Mouse (Mus musculus) MEL (cell line): ENCODE results near the gene Vars. TPM values are rescaled to one million over a fixed set of nuclear protein-coding genes. Genes with fewer than 3 reads are reported as not detected.

ENCODE experiments used
- DNase-seq: peaks from one replicate; pipeline ENCODE4 v3.0.0; 2011; ENCODE audit warnings: low read depth, low spot score
- H3K27ac ChIP-seq: 2 replicates; pipeline ENCODE4 v1.5.1; 2012; ENCODE audit warnings: low read depth, mild to moderate bottlenecking, control low read depth, low read length, moderate library complexity; ENCODE audit not compliant: control insufficient read depth
- H3K27me3 ChIP-seq, 2 experiments: fragments of 150-350 bp in 1 of 2; sonication (generic) in 1 of 2; 2 replicates each; pipeline ENCODE4 v1.6.1; 2012; ENCODE audit warnings: low read length in 2 of 2, mild to moderate bottlenecking in 2 of 2, improper control_type of control experiment in 1 of 2, moderate library complexity in 1 of 2; ENCODE audit not compliant: insufficient read depth in 2 of 2, control insufficient read depth in 1 of 2
- H3K36me3 ChIP-seq, 2 experiments: 2 replicates each; pipeline ENCODE4 v1.6.1; 2012 to 2014; ENCODE audit warnings: low read length in 2 of 2, improper control_type of control experiment in 1 of 2, inconsistent platforms in 1 of 2, mild to moderate bottlenecking in 1 of 2; ENCODE audit not compliant: insufficient read depth in 2 of 2, control insufficient read depth in 1 of 2
- H3K4me1 ChIP-seq, 2 experiments: fragments of 150-350 bp in 1 of 2; sonication (generic) in 1 of 2; 2 replicates each; pipeline ENCODE4 v1.6.1; 2012; ENCODE audit warnings: low read length in 2 of 2, improper control_type of control experiment in 1 of 2, mild to moderate bottlenecking in 1 of 2; ENCODE audit not compliant: insufficient read depth in 2 of 2, control insufficient read depth in 1 of 2
- H3K4me3 ChIP-seq, 2 experiments: fragments of 150-350 bp in 1 of 2; sonication (generic) in 1 of 2; 2 replicates each; pipeline ENCODE4 v1.5.1; 2012; ENCODE audit warnings: low read depth in 2 of 2, low read length in 2 of 2, mild to moderate bottlenecking in 2 of 2, moderate library complexity in 2 of 2, control low read depth in 1 of 2, improper control_type of control experiment in 1 of 2; ENCODE audit not compliant: control insufficient read depth in 1 of 2, insufficient read depth in 1 of 2
- H3K79me2 ChIP-seq: 2 replicates; pipeline ENCODE4 v1.6.1; 2012; ENCODE audit warnings: mild to moderate bottlenecking, low read length, moderate library complexity; ENCODE audit not compliant: control insufficient read depth, poor library complexity, insufficient read depth
- H3K9ac ChIP-seq: 2 replicates; pipeline ENCODE4 v1.6.1; 2012; ENCODE audit warnings: low read depth, mild to moderate bottlenecking, control low read depth, low read length, moderate library complexity; ENCODE audit not compliant: control insufficient read depth, poor library complexity, severe bottlenecking
- H3K9me3 ChIP-seq: fragments of 150-350 bp; sonication (generic); replicated peaks from 2 replicates; pipeline ENCODE4 v1.6.1; 2012; ENCODE audit warnings: mild to moderate bottlenecking, low read length, improper control_type of control experiment, moderate library complexity; ENCODE audit not compliant: insufficient read depth
- CHD1 ChIP-seq: IDR thresholded peaks from 2 replicates; pipeline ENCODE4 v1.6.1; 2012; ENCODE audit warnings: low read depth, mild to moderate bottlenecking, inconsistent platforms, low read length, improper control_type of control experiment
- CTCF ChIP-seq, 3 experiments: IDR thresholded peaks in 2 of 3; conservative IDR thresholded peaks in 1 of 3; 2 replicates each; pipeline ENCODE4 v1.5.1; 2011 to 2012; ENCODE audit warnings: low read length in 3 of 3, low read depth in 2 of 3, mild to moderate bottlenecking in 2 of 3, improper control_type of control experiment in 1 of 3, inconsistent platforms in 1 of 3, mixed read lengths in 1 of 3, moderate library complexity in 1 of 3; ENCODE audit not compliant: control insufficient read depth in 1 of 3, insufficient read depth in 1 of 3, poor library complexity in 1 of 3, severe bottlenecking in 1 of 3
- ELF1 ChIP-seq: IDR thresholded peaks from 2 replicates; pipeline ENCODE4 v1.6.1; 2014; ENCODE audit warnings: low read depth, mild to moderate bottlenecking, inconsistent platforms, low read length, improper control_type of control experiment, moderate library complexity
- EP300 ChIP-seq, 2 experiments: IDR thresholded peaks; 2 replicates each; pipeline ENCODE4 v1.6.1; 2011; ENCODE audit warnings: improper control_type of control experiment in 2 of 2, low read length in 2 of 2, low read depth in 1 of 2, mild to moderate bottlenecking in 1 of 2
- ETS1 ChIP-seq: IDR thresholded peaks from 2 replicates; pipeline ENCODE4 v1.6.1; 2012; ENCODE audit warnings: low read depth, mild to moderate bottlenecking, inconsistent platforms, low read length, improper control_type of control experiment, moderate library complexity
- GATA1 ChIP-seq: IDR thresholded peaks from 2 replicates; pipeline ENCODE4 v1.6.1; 2011; ENCODE audit warnings: low read depth, low read length, improper control_type of control experiment
- HCFC1 ChIP-seq: IDR thresholded peaks from 2 replicates; pipeline ENCODE4 v1.6.1; 2012; ENCODE audit warnings: low read depth, mild to moderate bottlenecking, inconsistent platforms, low read length, improper control_type of control experiment, moderate library complexity
- JUND ChIP-seq: IDR thresholded peaks from 2 replicates; pipeline ENCODE4 v1.6.1; 2011; ENCODE audit warnings: low read depth, mild to moderate bottlenecking, improper control_type of control experiment, low read length
- KAT2A ChIP-seq: conservative IDR thresholded peaks from 2 replicates; pipeline ENCODE4 v1.6.1; 2012; ENCODE audit warnings: low read depth, low read length, improper control_type of control experiment, inconsistent platforms
- MAFK ChIP-seq: IDR thresholded peaks from 2 replicates; pipeline ENCODE4 v1.6.1; 2011; ENCODE audit warnings: low read depth, mild to moderate bottlenecking, low read length, improper control_type of control experiment, borderline replicate concordance
- MAX ChIP-seq: IDR thresholded peaks from 2 replicates; pipeline ENCODE4 v1.6.1; 2011; ENCODE audit warnings: low read length, improper control_type of control experiment
- MAZ ChIP-seq: IDR thresholded peaks from 2 replicates; pipeline ENCODE4 v1.6.1; 2012; ENCODE audit warnings: low read depth, mild to moderate bottlenecking, inconsistent platforms, low read length, improper control_type of control experiment
- MEF2A ChIP-seq: IDR thresholded peaks from 2 replicates; pipeline ENCODE4 v1.6.1; 2014; ENCODE audit warnings: low read depth, mild to moderate bottlenecking, inconsistent platforms, low read length, improper control_type of control experiment; ENCODE audit not compliant: poor library complexity, insufficient replicate concordance, severe bottlenecking; ENCODE audit errors: extremely low read depth
- MXI1 ChIP-seq: IDR thresholded peaks from 2 replicates; pipeline ENCODE4 v1.6.1; 2011; ENCODE audit warnings: mild to moderate bottlenecking, low read depth, low read length, improper control_type of control experiment
- MYB ChIP-seq: IDR thresholded peaks from 2 replicates; pipeline ENCODE4 v1.6.1; 2011; ENCODE audit warnings: mild to moderate bottlenecking, low read depth, low read length, improper control_type of control experiment
- MYC ChIP-seq: IDR thresholded peaks from 2 replicates; pipeline ENCODE4 v1.6.1; 2011; ENCODE audit warnings: low read depth, mild to moderate bottlenecking, low read length, improper control_type of control experiment, moderate library complexity
- NELFE ChIP-seq: IDR thresholded peaks from 2 replicates; pipeline ENCODE4 v1.6.1; 2011; ENCODE audit warnings: low read depth, low read length, improper control_type of control experiment
- POLR2A ChIP-seq, 2 experiments: IDR thresholded peaks; 2 replicates each; pipeline ENCODE4 v1.6.1; 2011 to 2012; ENCODE audit warnings: low read length in 2 of 2, mild to moderate bottlenecking in 2 of 2, control low read depth in 1 of 2, improper control_type of control experiment in 1 of 2, low read depth in 1 of 2, moderate library complexity in 1 of 2; ENCODE audit not compliant: control insufficient read depth in 1 of 2, insufficient read depth in 1 of 2, poor library complexity in 1 of 2
- POLR2AphosphoS2 ChIP-seq: IDR thresholded peaks from 2 replicates; pipeline ENCODE4 v1.6.1; 2011; ENCODE audit warnings: low read length, improper control_type of control experiment
- RAD21 ChIP-seq: IDR thresholded peaks from 2 replicates; pipeline ENCODE4 v1.6.1; 2011; ENCODE audit warnings: mild to moderate bottlenecking, low read depth, low read length, improper control_type of control experiment
- RCOR1 ChIP-seq: IDR thresholded peaks from 2 replicates; pipeline ENCODE4 v1.6.1; 2012; ENCODE audit warnings: low read depth, mild to moderate bottlenecking, inconsistent platforms, low read length, improper control_type of control experiment
- SIN3A ChIP-seq: IDR thresholded peaks from 2 replicates; pipeline ENCODE4 v1.6.1; 2012; ENCODE audit warnings: low read length, improper control_type of control experiment, inconsistent platforms
- SMC3 ChIP-seq: IDR thresholded peaks from 2 replicates; pipeline ENCODE4 v1.6.1; 2011; ENCODE audit warnings: low read depth, low read length, improper control_type of control experiment
- TBP ChIP-seq: IDR thresholded peaks from 2 replicates; pipeline ENCODE4 v1.8.0; 2011; ENCODE audit warnings: low read depth, low read length, improper control_type of control experiment
- TCF12 ChIP-seq: IDR thresholded peaks from 2 replicates; pipeline ENCODE4 v1.6.1; 2014; ENCODE audit warnings: low read depth, mild to moderate bottlenecking, inconsistent platforms, low read length, improper control_type of control experiment, moderate library complexity
- USF1 ChIP-seq: IDR thresholded peaks from 2 replicates; pipeline ENCODE4 v1.6.1; 2014; ENCODE audit warnings: low read depth, mild to moderate bottlenecking, inconsistent platforms, low read length, improper control_type of control experiment, moderate library complexity
- ZMIZ1 ChIP-seq: IDR thresholded peaks from 2 replicates; pipeline ENCODE4 v1.6.1; 2012; ENCODE audit warnings: low read depth, mild to moderate bottlenecking, inconsistent platforms, low read length, improper control_type of control experiment, moderate library complexity
- ZNF384 ChIP-seq: IDR thresholded peaks from 2 replicates; pipeline ENCODE4 v1.6.1; 2012; ENCODE audit warnings: low read depth, mild to moderate bottlenecking, inconsistent platforms, low read length, improper control_type of control experiment
- polyA plus RNA-seq, 2 experiments: library from polyadenylated mRNA; stranded (reverse) in 1 of 2; unstranded in 1 of 2; fragments of >175 nt in 1 of 2; fragments of >200 nt in 1 of 2; gene quantifications; 2 replicates each; pipeline versions ENCODE4 v1.2.1 to v1.2.4; 2012; ENCODE audit warnings: low replicate concordance in 2 of 2, low read depth in 1 of 2; ENCODE audit not compliant: insufficient read length in 2 of 2, insufficient read depth in 1 of 2, missing spikeins in 1 of 2
- total RNA-seq: library from RNA; depleted of rRNA; stranded (reverse); fragments of 300-350 nt; gene quantifications from 2 replicates; pipeline ENCODE4 v1.2.3, GENCODE M21; 2012

Vars gene
- total and polyA plus RNA-seq, 3 experiments = 149 to 251 TPM; not detected in 1

- TF ChIP-seq CTCF (IDR thresholded peaks at IDR 0.05 in 2 of 3, conservative IDR thresholded peaks at IDR 0.05 in 1 of 3; ENCODE audit: control insufficient read depth in 1 of 3, insufficient read depth in 1 of 3, low read depth in 2 of 3, low read length in 3 of 3, poor library complexity in 1 of 3, severe bottlenecking in 1 of 3) = no peak
- 0 out of 2 replicates have a peak, but pooled peaks have one; percentile 45 for TF ChIP-seq ELF1
- no peak for TF ChIP-seq POLR2AphosphoS2
- TF ChIP-seq HCFC1 = 0 out of 2 replicates have a peak, but pooled peaks have one; percentile 44
- TF ChIP-seq SMC3 = no peak
- TF ChIP-seq MAZ = peak; percentile 95
- TF ChIP-seq KAT2A = no peak
- peak; percentile 39; the same call in 1 of the 2 replicates for TF ChIP-seq ZNF384
- peak; percentile 55; the same call in 1 of the 2 replicates for TF ChIP-seq MYC
- TF ChIP-seq JUND = no peak; the same call in 1 of the 2 replicates
- TF ChIP-seq MXI1 = peak; percentile 46
- no peak for TF ChIP-seq MAX
- peak; percentile 80 for TF ChIP-seq TCF12
- TF ChIP-seq NELFE = peak; percentile 74
- TF ChIP-seq ETS1 = peak; percentile 90
- TF ChIP-seq ZMIZ1 = peak; percentile 89
- peak; percentile 82 for TF ChIP-seq TBP
- peak; percentile 36; the same call in 1 of the 2 replicates for TF ChIP-seq GATA1
- TF ChIP-seq CHD1 = peak; percentile 96; the same call in 1 of the 2 replicates
- peak in 1 of 2 experiments; percentile 72; a peak in 2 of 4 replicates for TF ChIP-seq POLR2A (IDR thresholded peaks at IDR 0.05; ENCODE audit: control insufficient read depth in 1 of 2, insufficient read depth in 1 of 2, low read depth in 1 of 2, low read length in 2 of 2, poor library complexity in 1 of 2)
- 0 out of 2 replicates have a peak, but pooled peaks have one; percentile 37 for TF ChIP-seq MAFK
- peak; percentile 58; the same call in 1 of the 2 replicates for TF ChIP-seq MYB
- TF ChIP-seq MEF2A = no peak
- no peak for TF ChIP-seq RAD21
- peak; percentile 57 for TF ChIP-seq RCOR1
- peak; percentile 66 to 86; a peak in 3 of 4 replicates for TF ChIP-seq EP300 (IDR thresholded peaks at IDR 0.05; ENCODE audit: low read depth in 1 of 2, low read length in 2 of 2)
- no peak for TF ChIP-seq USF1
- TF ChIP-seq SIN3A = peak; percentile 70
- Histone ChIP-seq H3K4me1 (peaks cover 7 to 51% of the 10 kb centered on the region in 2 experiments), H3K27me3 (no peaks in the 10 kb centered on the region), H3K27ac (peak overlapping the region; percentile 98), H3K4me3 (peak overlapping the region; percentile 50 to 52), H3K36me3 (peaks cover 2 to 39% of the 10 kb centered on the region in 2 experiments), H3K9ac (peak overlapping the region; percentile 66), H3K9me3 (no peaks in the 10 kb centered on the region), H3K79me2 (peaks cover 31% of the 10 kb centered on the region)
- peak; percentile 90 for DNase-seq
Measured at GRCm38 (mm10) chr17:35048149-35048931, 47.6 kb downstream of the Vars start.
